Mouse (Mus musculus): Measurements from ENCODE around the gene Entpd5. TPM values are rescaled to one million over a fixed set of nuclear protein-coding genes. Genes with fewer than 3 reads are reported as not detected.
A peak's percentile ranks its signal among the peaks of the same experiment; 100 is the strongest.

Entpd5 gene
- polyA plus RNA-seq (2015; fragmentation: Nextera tagmentation; extraction: Ambion mirVana), result 30.3 and 32.2 TPM in 2 replicates

GRCm38 (mm10) chr12:84408819-84409507 lies at the start of gene Entpd5, which contains the start of gene Bbof1:
TSS of gene Entpd5 (minus strand) at chr12:84409029.
TSS of gene Bbof1 (plus strand) at chr12:84409071.
- peak; percentile 95 for ATAC-seq (replicated peaks; ENCODE audit: insufficient number of reproducible peaks, insufficient read depth, low FRiP score, low read depth)
- H3K36me3 ChIP-seq, result no peaks in the 10 kb centered on the region
- peak within 1 kb of the TSS; percentile 95 for H3K27ac ChIP-seq
- H3K4me2 ChIP-seq, result peak within 1 kb of the TSS; percentile 91
- H3K27me3 ChIP-seq, result no peaks in the 10 kb centered on the region
- 2% methylated on average over 63 of the region's 63 CpGs for WGBS
- peaks cover 10% of the 10 kb centered on the region for H3K4me1 ChIP-seq (replicated peaks)
- no peaks in the 10 kb centered on the region for H3K9me3 ChIP-seq (replicated peaks)
- peak within 1 kb of the TSS; percentile 94 for H3K9ac ChIP-seq
- peak within 1 kb of the TSS; percentile 89 for H3K4me3 ChIP-seq

GRCm38 (mm10) chr12:84456911-84457310 lies 48.1 kb upstream of the Entpd5 start:
- Histone ChIP-seq H3K27ac (no peak overlapping the region), H3K36me3 (peaks cover 34% of the 10 kb centered on the region), H3K4me3 (no peak overlapping the region), H3K27me3 (no peaks in the 10 kb centered on the region), H3K9ac (no peak overlapping the region), H3K9me3 (replicated peaks) (no peaks in the 10 kb centered on the region), H3K4me2 (no peak overlapping the region), H3K4me1 (replicated peaks) (peaks cover 14% of the 10 kb centered on the region)
- no peak for ATAC-seq (replicated peaks; ENCODE audit: insufficient number of reproducible peaks, insufficient read depth, low FRiP score, low read depth)
- 90% methylated on average over 3 of the region's 3 CpGs for WGBS

- peak overlapping the region; percentile 91 for H3K4me2 ChIP-seq
- no peaks in the 10 kb centered on the region for H3K27me3 ChIP-seq
- H3K9ac ChIP-seq, result peak overlapping the region; percentile 66
- H3K4me1 ChIP-seq (replicated peaks), result peaks cover 26% of the 10 kb centered on the region
- no peak for ATAC-seq (replicated peaks; ENCODE audit: insufficient number of reproducible peaks, insufficient read depth, low FRiP score, low read depth)
- peaks cover 1% of the 10 kb centered on the region; the same call in 1 of the 2 replicates for H3K36me3 ChIP-seq
- no peaks in the 10 kb centered on the region for H3K9me3 ChIP-seq (replicated peaks)
- peak overlapping the region; percentile 95 for H3K27ac ChIP-seq
- 2% methylated on average over 11 of the region's 11 CpGs for WGBS
- H3K4me3 ChIP-seq, result peak overlapping the region; percentile 78
These were observed 43.0 kb upstream of the Entpd5 start for GRCm38 (mm10) chr12:84451801-84452200.

- Histone ChIP-seq H3K4me1 (replicated peaks) (peaks cover 26% of the 10 kb centered on the region), H3K27ac (peak within 1 kb of the TSS; percentile 95), H3K36me3 (no peaks in the 10 kb centered on the region), H3K4me3 (peak within 1 kb of the TSS; percentile 78), H3K27me3 (0 out of 2 replicates have a peak, but pooled peaks cover 4% of the 10 kb centered on the region), H3K9me3 (replicated peaks) (no peaks in the 10 kb centered on the region), H3K9ac (peak within 1 kb of the TSS; percentile 81), H3K4me2 (peak within 1 kb of the TSS; percentile 91)
- ATAC-seq (replicated peaks; ENCODE audit: insufficient number of reproducible peaks, insufficient read depth, low FRiP score, low read depth), result peak; percentile 97
- whole genome bisulfite sequencing, result under 1% methylated on average over 49 of the region's 49 CpGs
These were observed 42.2 kb upstream of the Entpd5 start, which contains the start of the genes Aldh6a1 and Lin52 for GRCm38 (mm10) chr12:84450718-84451646. TSS of gene Aldh6a1 (minus strand) at chr12:84451004. TSS of gene Lin52 (plus strand) at chr12:84451422.

- ATAC-seq (replicated peaks; ENCODE audit: insufficient number of reproducible peaks, insufficient read depth, low FRiP score, low read depth), result peak; percentile 2; the same call in 1 of the 2 replicates
- H3K4me3 ChIP-seq, result peak overlapping the region; percentile 78
- 0 out of 2 replicates have a peak, but pooled peaks cover 4% of the 10 kb centered on the region for H3K27me3 ChIP-seq
- H3K27ac ChIP-seq, result peak overlapping the region; percentile 95
- H3K9ac ChIP-seq, result peak overlapping the region; percentile 81
- under 1% methylated on average over 6 of the region's 6 CpGs for WGBS
- H3K9me3 ChIP-seq (replicated peaks), result no peaks in the 10 kb centered on the region
- H3K4me2 ChIP-seq, result peak overlapping the region; percentile 91
- H3K36me3 ChIP-seq, result no peaks in the 10 kb centered on the region
- H3K4me1 ChIP-seq (replicated peaks), result peaks cover 26% of the 10 kb centered on the region
These were observed 41.5 kb upstream of the Entpd5 start for GRCm38 (mm10) chr12:84450351-84450717.

GRCm38 (mm10) chr12:84449887-84450286 lies 41.1 kb upstream of the Entpd5 start:
- WGBS, result 43% methylated on average over 10 of the region's 10 CpGs
- peak overlapping the region; percentile 91 for H3K4me2 ChIP-seq
- 0 out of 2 replicates have a peak, but pooled peaks cover 4% of the 10 kb centered on the region for H3K27me3 ChIP-seq
- H3K9ac ChIP-seq, result peak overlapping the region; percentile 81
- no peak for ATAC-seq (replicated peaks; ENCODE audit: insufficient number of reproducible peaks, insufficient read depth, low FRiP score, low read depth)
- peak overlapping the region; percentile 78 for H3K4me3 ChIP-seq
- H3K36me3 ChIP-seq, result no peaks in the 10 kb centered on the region
- H3K27ac ChIP-seq, result peak overlapping the region; percentile 95
- H3K9me3 ChIP-seq (replicated peaks), result no peaks in the 10 kb centered on the region
- peaks cover 26% of the 10 kb centered on the region for H3K4me1 ChIP-seq (replicated peaks)

GRCm38 (mm10) chr12:84448181-84448580 lies 39.4 kb upstream of the Entpd5 start:
- Histone ChIP-seq H3K4me3 (no peak overlapping the region), H3K27ac (no peak overlapping the region), H3K9ac (no peak overlapping the region), H3K36me3 (no peaks in the 10 kb centered on the region), H3K27me3 (0 out of 2 replicates have a peak, but pooled peaks cover 4% of the 10 kb centered on the region), H3K9me3 (replicated peaks) (no peaks in the 10 kb centered on the region), H3K4me1 (replicated peaks) (peaks cover 22% of the 10 kb centered on the region), H3K4me2 (no peak overlapping the region)
- no peak for ATAC-seq (replicated peaks; ENCODE audit: insufficient number of reproducible peaks, insufficient read depth, low FRiP score, low read depth)
- WGBS, result 81% methylated on average over 6 of the region's 6 CpGs

- no peak overlapping the region for H3K9ac ChIP-seq
- peaks cover 16% of the 10 kb centered on the region for H3K4me1 ChIP-seq (replicated peaks)
- H3K4me2 ChIP-seq, result no peak overlapping the region
- no peak overlapping the region for H3K4me3 ChIP-seq
- no peak overlapping the region for H3K27ac ChIP-seq
- WGBS, result 76% methylated on average over 1 of the region's 1 CpGs
- no peaks in the 10 kb centered on the region for H3K9me3 ChIP-seq (replicated peaks)
- 0 out of 2 replicates have a peak, but pooled peaks cover 4% of the 10 kb centered on the region for H3K27me3 ChIP-seq
- no peaks in the 10 kb centered on the region for H3K36me3 ChIP-seq
- no peak for ATAC-seq (replicated peaks; ENCODE audit: insufficient number of reproducible peaks, insufficient read depth, low FRiP score, low read depth)
These were observed 38.6 kb upstream of the Entpd5 start for GRCm38 (mm10) chr12:84447386-84447785.

- no peaks in the 10 kb centered on the region for H3K9me3 ChIP-seq (replicated peaks)
- WGBS, result 70% methylated on average over 4 of the region's 4 CpGs
- no peak for ATAC-seq (replicated peaks; ENCODE audit: insufficient number of reproducible peaks, insufficient read depth, low FRiP score, low read depth)
These were observed 33.7 kb upstream of the Entpd5 start for GRCm38 (mm10) chr12:84442526-84442925.

GRCm38 (mm10) chr12:84438697-84439096 lies 29.9 kb upstream of the Entpd5 start:
- Histone ChIP-seq H3K27ac (no peak overlapping the region), H3K4me2 (no peak overlapping the region), H3K36me3 (peaks cover 23% of the 10 kb centered on the region), H3K9ac (no peak overlapping the region), H3K27me3 (no peaks in the 10 kb centered on the region), H3K9me3 (replicated peaks) (no peaks in the 10 kb centered on the region), H3K4me1 (replicated peaks) (no peaks in the 10 kb centered on the region), H3K4me3 (no peak overlapping the region)
- 61% methylated on average over 2 of the region's 2 CpGs for WGBS
- ATAC-seq (replicated peaks; ENCODE audit: insufficient number of reproducible peaks, insufficient read depth, low FRiP score, low read depth), result no peak

More at GRCm38 (mm10) chr12:84442526-84442925, 33.7 kb upstream of the Entpd5 start:
- Histone ChIP-seq H3K27ac (no peak overlapping the region), H3K9ac (no peak overlapping the region), H3K4me1 (replicated peaks) (no peaks in the 10 kb centered on the region), H3K4me2 (no peak overlapping the region), H3K4me3 (no peak overlapping the region), H3K36me3 (peaks cover 20% of the 10 kb centered on the region), H3K27me3 (0 out of 2 replicates have a peak, but pooled peaks cover 4% of the 10 kb centered on the region)

- no peak for ATAC-seq (replicated peaks; ENCODE audit: insufficient number of reproducible peaks, insufficient read depth, low FRiP score, low read depth)
- 87% methylated on average over 2 of the region's 2 CpGs for WGBS
- no peak overlapping the region for H3K4me3 ChIP-seq
These were observed 21.0 kb upstream of the Entpd5 start for GRCm38 (mm10) chr12:84429825-84430224.

More at GRCm38 (mm10) chr12:84429825-84430224, 21.0 kb upstream of the Entpd5 start:
- H3K4me2 ChIP-seq, result no peak overlapping the region
- no peaks in the 10 kb centered on the region for H3K27me3 ChIP-seq
- no peaks in the 10 kb centered on the region for H3K4me1 ChIP-seq (replicated peaks)
- no peaks in the 10 kb centered on the region for H3K9me3 ChIP-seq (replicated peaks)
- no peak overlapping the region for H3K27ac ChIP-seq
- H3K36me3 ChIP-seq, result peaks cover 13% of the 10 kb centered on the region; the same call in 1 of the 2 replicates
- H3K9ac ChIP-seq, result no peak overlapping the region

Measured in heart, embryonic 15.5 days (tissue).